Mouse (Mus musculus) cerebellum, adult 9-10 months (tissue): Measurements from ENCODE around the gene Tspan3.

ENCODE experiments used
- DNase-seq: peaks from one replicate; pipeline ENCODE4 v3.0.0; 2022

Tspan3 gene

GRCm38 (mm10) chr9:56107527-56107926, 57.8 kb downstream of the Tspan3 start:
- no peak for DNase-seq

GRCm38 (mm10) chr9:56106274-56107072, 58.8 kb downstream of the Tspan3 start:
- no peak for DNase-seq

GRCm38 (mm10) chr9:56104921-56105320, 60.4 kb downstream of the Tspan3 start:
- no peak for DNase-seq

DNA sequence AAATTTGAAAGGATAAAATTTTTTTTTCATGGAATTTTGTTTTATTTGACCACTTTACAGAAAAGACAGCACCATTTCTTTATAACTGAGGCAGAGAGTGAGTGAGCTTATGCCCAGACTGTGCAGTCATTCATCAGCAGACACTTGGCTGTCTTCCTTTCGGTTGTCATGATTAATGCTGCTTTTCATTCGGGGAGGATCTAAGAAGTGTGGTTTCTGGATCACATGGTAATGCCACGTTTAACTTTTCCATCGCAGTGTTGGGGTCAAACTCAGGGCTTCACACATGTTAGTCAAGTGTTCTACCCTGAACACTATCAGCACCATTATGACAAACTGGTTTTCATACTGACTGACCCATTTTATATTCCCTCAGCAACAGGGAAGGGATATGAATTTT, 64.3 kb downstream of the Tspan3 start:
- DNase-seq, result no peak

DNA sequence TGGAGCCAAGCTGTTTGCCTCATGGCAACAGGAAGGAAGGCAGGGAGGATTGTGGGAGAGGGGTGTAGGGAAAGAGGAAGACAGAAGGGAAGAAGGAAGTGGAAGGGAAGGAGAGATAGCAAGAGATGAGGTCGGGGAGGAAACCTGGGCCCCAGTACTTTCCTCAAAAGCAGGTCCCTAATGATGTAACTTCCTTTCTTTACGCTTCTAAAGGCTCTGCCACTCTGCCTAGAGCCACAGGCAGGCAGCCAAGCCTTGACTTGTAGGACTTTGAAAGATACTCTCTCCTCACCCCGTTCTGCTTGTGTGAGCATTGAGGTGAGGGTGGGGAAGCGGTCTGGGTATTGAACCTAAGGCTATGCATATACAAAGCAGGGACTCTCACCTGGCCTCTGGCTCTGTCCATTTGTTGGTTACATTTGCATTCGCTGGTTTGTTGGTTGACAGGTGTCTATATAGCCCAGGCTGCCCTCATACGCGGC, 65.2 kb downstream of the Tspan3 start:
- DNase-seq, result no peak

DNA sequence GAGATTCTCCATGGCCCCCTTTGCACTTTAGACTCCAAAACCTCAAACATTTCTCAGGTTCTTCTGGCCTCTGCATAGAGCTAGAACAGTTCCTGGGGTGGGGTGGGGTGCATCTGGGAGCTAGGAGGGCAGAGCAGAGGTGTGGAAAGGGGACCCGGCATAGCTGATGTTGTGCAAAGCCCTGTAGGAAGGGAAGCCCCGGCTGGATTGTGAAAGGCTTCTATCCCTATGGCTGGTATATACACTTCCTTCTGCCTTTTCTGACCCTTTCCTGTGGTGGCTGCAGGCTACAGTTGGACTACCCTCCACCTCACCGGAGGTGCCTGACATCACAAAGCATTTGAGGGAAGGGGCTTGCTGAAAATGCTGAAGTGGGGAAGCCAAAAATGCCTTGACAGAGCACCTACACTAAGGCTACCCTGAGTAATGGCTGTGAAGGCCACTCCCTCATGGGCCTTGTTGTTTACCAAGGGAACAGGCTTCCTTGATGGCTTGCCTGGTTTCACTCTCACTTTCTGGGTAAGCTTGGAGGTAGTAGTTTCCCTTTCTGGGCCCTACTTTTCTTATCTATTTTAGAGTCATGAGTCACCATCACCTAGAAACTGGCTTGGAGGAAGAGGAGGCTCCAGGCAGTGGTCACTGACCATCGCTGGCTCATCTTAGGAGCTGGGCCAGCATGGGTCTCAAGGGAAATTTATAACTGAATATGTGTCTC, 67.5 kb downstream of the Tspan3 start:
- no peak for DNase-seq

DNA sequence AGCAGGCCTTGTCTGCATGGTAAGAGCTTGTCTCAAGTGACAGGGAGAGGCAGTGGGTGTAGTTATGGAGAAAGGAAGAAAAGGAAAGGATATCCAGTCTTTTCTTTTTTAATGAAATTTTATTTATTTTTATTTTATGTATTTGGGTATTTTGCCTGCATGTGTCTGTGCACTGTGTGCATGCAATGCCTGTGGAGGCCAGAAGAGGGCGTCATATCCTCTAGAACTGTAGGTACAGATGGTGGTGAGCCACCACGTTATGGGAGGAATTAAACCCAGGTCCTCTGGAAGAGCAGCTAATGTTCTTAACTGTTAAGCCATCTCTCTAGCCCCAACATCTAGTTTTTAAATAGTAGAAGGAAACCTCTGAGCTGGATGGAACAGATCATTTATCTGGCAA, 73.2 kb downstream of the Tspan3 start:
- no peak for DNase-seq

DNA sequence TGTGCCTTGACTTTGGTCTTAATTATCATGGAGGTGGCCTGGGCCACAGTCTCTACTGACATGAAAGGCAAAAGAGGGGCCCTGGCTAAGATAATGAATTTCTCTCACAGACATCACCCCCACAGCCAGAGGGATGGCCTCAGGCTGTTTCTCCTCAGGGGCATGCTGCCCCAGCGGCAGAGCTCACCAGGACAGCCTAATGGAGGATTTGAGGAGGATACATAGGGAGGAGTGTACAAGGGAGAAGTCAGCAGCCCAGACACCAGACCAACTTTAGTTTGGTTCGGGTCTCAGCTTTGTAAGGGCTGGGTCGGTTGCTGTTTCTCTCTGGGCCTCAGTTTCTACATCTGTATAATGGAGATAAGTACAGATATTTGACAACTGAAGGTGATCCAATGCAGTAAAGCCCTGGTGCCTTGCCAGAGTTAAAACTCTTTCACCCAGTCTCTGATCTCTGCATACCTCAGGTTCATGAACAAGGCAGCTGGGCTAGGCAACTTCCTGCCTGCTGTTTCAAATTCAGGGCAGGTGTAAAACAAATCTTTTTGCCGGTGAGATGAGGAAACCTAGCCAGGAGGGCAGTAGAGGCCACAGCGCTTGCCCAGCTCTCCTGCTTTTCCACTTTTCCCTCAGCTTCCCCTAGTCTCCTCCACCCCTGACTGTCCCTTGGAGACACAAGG, 74.6 kb downstream of the Tspan3 start:
- DNase-seq, result no peak

GRCm38 (mm10) chr9:56089778-56090520, 75.3 kb downstream of the Tspan3 start, which contains the start of gene Pstpip1:
Pstpip1 (plus strand) TSS chr9:56089962.
- DNase-seq, result peak; percentile 28

GRCm38 (mm10) chr9:56086524-56086923, 78.8 kb downstream of the Tspan3 start:
- no peak for DNase-seq
